Mouse (Mus musculus) bone marrow macrophage, adult 2 months (primary cell): ENCODE measurements around the gene Tff1. TPM values are rescaled to one million over a fixed set of nuclear protein-coding genes. Genes with fewer than 3 reads are reported as not detected.
A peak's percentile ranks its signal among the peaks of the same experiment; 100 is the strongest.

Experiments
- H3K27ac ChIP-seq: 2 replicates; pipeline ENCODE4 v1.5.1; 2012; ENCODE audit warnings: low read depth, low read length; ENCODE audit not compliant: insufficient read depth
- H3K4me1 ChIP-seq: 2 replicates; pipeline ENCODE4 v1.6.1; 2012; ENCODE audit warnings: low read length; ENCODE audit not compliant: control insufficient read depth, insufficient read depth
- H3K4me3 ChIP-seq: 2 replicates; pipeline ENCODE4 v1.5.1; 2012; ENCODE audit warnings: mild to moderate bottlenecking, low read length, moderate library complexity; ENCODE audit not compliant: insufficient read depth
- CTCF ChIP-seq: IDR thresholded peaks from 2 replicates; pipeline ENCODE4 v1.5.1; 2012; ENCODE audit warnings: low read depth, mild to moderate bottlenecking, low read length, moderate library complexity
- POLR2A ChIP-seq: IDR thresholded peaks from 2 replicates; pipeline ENCODE4 v1.6.1; 2012; ENCODE audit warnings: mild to moderate bottlenecking, low read depth, low read length, borderline replicate concordance
- polyA plus RNA-seq: library from polyadenylated mRNA; stranded (reverse); fragments of >200 nt; gene quantifications from 2 replicates; pipeline ENCODE4 v1.2.4, GENCODE M21; 2012; ENCODE audit not compliant: missing spikeins, insufficient read depth, insufficient read length

Tff1 gene
- polyA plus RNA-seq, 1 experiment: not detected

DNA sequence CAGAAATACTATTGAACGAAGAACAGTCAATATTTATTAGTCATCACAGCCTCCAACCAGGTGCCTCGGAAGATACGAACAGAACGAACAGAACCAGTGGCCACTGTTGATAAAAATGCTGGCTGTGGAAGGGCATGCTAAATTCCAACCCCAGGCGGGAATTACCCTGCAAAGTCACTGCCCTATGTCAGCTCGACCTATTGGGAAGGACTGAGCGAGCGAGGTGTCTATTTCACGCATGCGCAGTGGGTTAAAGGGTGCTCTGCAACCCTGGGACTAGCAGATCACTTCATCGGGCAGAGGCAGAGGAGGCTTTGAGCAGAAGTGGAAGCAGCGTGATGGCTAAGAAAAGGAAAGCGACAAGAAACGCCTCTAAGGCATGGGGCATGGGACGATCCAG, 31.3 kb downstream of the Tff1 start:
- no peak for TF ChIP-seq POLR2A
- TF ChIP-seq CTCF: no peak
- H3K27ac ChIP-seq: no peak overlapping the region
- no peaks in the 10 kb centered on the region for H3K4me1 ChIP-seq
- no peak overlapping the region for H3K4me3 ChIP-seq

DNA sequence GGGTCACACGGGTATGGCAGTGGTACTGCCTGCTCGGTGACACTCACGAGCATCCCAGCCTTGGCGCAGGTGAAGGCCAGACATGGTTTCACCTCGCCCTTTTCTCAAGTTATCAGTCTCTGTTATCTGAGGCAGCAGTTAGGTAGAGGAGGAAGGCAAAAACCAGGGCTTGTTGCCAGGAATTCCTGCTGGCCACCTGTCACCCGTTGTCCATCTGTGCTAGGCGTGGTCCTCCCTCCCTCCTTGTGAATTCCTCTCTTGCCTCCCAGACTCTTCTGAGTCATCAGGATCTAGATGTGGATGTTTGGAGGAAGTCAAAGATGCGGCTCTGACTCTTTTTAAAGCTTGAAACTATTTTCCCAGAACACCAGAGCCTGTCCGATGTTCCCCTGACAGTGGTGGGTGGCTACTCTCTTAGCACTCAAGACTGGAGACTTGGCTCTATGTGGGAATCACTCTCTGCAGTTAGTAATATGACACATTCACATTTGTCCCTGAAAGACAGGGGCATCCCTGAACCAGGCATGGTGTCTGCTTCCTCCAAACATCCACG, 33.7 kb downstream of the Tff1 start:
- H3K4me3 ChIP-seq: no peak overlapping the region
- H3K4me1 ChIP-seq: no peaks in the 10 kb centered on the region
- no peak overlapping the region for H3K27ac ChIP-seq
- TF ChIP-seq POLR2A (no peak), CTCF (no peak)

DNA sequence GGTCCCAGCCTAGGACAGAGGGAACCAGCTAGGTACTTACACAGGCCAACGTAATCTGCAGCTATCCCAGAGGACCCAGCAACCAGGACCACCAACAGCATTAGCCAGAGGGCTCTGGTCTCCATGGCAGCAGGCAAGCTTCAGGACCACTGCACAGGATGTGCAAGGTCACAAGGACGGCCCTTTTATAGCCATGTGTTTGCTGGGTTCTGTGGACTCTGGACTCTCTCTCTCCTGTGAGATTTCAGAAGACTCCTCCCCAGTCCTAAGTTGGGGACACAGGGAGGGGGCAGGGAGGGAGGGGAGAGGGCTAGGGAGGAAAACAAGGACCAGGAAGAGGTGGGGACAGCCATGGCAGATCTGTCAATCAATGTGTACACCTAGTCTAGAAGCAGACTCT, 35.6 kb downstream of the Tff1 start, which contains the start of gene Tff3:
Tff3 (minus strand) TSS at position 195 of the 400 bp plus-strand sequence.
- no peaks in the 10 kb centered on the region for H3K4me1 ChIP-seq
- no peak for TF ChIP-seq POLR2A
- TF ChIP-seq CTCF: no peak
- H3K27ac ChIP-seq: no peak within 1 kb of the TSS
- H3K4me3 ChIP-seq: no peak within 1 kb of the TSS

DNA sequence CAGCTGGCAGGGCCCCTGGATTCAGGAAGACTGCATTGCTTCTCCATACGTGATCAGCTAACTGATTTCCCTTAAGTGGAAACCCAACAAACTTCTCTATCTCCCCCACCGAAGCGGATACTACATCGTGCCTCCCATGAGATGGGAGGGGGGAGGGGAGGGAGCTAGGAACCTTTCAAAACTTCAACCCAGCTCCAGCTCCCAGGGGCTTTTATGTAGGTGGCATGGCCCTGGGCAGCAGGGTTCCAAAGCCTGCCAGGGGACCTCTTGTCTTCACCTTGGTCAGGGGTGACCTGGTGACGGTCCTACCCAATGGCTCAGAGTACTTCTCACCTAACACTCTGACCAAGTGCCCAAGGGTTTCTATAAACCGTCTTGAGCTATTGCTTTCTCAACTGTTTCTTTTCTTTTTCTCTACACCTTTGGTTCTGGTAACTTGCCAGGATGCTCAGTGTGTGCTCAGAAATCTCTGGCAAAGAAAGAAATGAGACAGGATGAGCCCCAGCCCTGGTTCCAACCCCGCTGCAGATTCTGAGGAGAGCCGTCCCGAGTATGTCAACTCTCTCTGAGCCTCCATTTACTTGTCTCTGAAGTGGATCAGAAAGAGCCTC, 36.3 kb downstream of the Tff1 start:
- TF ChIP-seq CTCF: no peak
- TF ChIP-seq POLR2A: no peak
- no peak overlapping the region for H3K27ac ChIP-seq
- no peaks in the 10 kb centered on the region for H3K4me1 ChIP-seq
- H3K4me3 ChIP-seq: no peak overlapping the region

DNA sequence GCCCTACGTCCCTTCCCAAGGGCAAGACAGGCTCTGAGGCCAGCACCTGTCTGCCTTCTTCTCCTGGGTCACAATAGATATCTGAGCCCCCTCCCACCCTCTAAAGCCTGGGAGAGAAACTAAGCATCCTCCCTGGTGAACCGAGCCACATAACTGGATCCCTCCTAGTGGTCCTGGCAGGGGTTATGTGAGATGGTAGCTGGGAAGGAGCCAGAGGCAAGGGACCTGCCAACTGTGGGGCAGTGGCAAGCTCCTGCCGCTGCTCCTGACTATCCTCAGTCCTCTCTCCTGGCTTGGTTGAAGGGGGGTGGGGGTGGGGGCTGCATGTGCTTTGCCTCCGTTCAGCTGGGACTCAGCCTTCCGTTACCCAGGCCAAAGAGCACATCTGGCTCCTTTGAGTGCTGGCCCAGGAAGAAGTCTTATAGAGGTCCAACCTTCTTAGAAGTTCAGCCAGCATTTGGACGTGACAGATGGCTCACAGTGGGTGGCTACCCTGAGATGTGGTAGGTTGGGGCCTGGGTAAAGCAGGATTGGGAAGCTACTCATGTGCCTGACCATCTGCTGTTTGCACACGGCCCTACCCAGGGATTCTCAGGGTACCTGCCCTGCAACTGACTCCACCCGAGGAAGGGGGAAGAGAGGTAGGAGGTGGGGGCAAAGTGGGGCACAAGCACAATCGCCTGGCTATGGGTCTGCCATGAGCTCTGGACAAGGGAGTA, 39.4 kb downstream of the Tff1 start:
- TF ChIP-seq POLR2A: no peak
- no peaks in the 10 kb centered on the region for H3K4me1 ChIP-seq

DNA sequence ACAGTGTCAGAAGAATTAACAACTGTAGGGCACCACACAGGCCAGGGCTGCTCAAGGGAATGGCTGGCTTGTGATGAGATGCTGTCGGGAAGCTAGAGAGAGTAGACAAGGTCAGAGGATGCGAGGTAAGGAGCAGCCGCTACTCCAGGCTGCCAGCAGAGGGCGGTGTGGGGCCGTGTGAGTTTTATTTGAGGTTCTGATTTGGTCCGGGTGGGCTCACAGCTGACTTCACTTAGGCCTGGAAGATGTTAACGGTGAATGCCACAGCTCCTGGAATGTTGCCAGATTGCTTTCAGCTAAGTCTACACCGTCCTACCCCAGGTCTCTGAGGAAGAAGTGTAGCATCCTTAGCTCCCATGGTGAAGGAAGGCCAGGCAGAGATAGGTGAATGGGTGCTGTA, 43.1 kb downstream of the Tff1 start:
- Histone ChIP-seq H3K27ac (no peak overlapping the region), H3K4me3 (no peak overlapping the region), H3K4me1 (no peaks in the 10 kb centered on the region)
- TF ChIP-seq POLR2A: no peak
- TF ChIP-seq CTCF: peak; percentile 97

More for the DNA sequence above, 39.4 kb downstream of the Tff1 start:
- no peak overlapping the region for H3K4me3 ChIP-seq
- no peak overlapping the region for H3K27ac ChIP-seq

DNA sequence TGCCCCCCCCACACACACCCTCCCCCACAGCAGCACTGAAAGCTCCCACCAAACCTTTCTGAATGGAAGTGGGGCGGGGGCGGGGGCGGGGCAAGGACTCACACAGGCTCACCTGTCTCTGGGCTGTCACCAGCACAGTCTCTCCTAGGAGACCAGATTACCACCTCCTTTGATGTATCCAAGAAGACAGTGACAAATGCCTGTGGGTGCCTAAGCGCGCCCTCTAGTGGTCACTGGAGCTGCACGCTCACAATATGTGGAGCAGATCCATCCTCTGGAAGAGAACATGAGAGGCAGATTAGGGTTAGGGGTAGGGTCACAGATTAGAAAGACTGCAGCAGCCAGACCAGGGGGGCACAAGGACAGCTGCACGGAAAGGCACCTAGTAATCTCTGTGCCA, 45.6 kb downstream of the Tff1 start:
- TF ChIP-seq CTCF: peak; percentile 86
- TF ChIP-seq POLR2A: no peak
- no peaks in the 10 kb centered on the region for H3K4me1 ChIP-seq
- no peak overlapping the region for H3K27ac ChIP-seq
- H3K4me3 ChIP-seq: no peak overlapping the region

DNA sequence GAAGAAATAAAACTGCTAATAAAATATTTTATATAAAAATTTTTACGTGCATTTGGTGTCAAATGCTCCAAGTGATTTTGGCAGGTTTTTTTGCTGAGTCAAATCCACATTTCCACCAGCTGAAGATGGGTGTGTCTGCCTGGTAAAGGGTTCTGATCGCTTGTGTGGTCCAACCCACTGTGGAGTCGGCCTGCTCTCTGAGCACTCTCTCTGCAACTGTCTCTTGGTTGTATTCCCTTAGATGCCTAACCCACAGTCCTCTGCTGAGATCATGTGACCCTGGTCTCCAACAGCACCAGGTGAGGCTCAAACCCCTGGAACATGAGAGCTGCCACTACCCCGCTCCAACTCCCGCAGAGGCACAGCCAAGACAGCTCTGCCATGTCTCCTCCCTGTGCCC, 47.1 kb downstream of the Tff1 start:
- no peaks in the 10 kb centered on the region for H3K4me1 ChIP-seq
- H3K4me3 ChIP-seq: no peak overlapping the region
- no peak for TF ChIP-seq POLR2A
- H3K27ac ChIP-seq: no peak overlapping the region

DNA sequence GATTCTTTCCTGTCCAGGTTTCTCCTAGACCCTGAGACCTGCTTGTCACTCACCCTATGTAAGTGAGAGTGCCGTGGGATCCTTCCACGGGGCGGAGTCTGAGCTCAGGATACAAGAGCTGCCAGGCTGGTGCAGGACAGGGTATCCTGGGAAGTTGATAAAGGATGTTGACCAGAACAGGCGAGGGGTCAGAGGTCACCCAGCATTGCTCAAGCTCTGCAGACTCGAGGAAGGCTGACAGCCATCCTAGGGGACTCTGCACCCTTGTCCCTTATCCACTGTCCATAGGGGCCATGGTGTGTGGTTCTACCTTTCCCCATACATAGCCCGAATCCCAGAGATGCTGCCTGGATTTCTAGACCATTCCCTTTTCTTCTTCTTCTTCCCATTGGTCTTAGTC, 49.0 kb downstream of the Tff1 start:
- no peak overlapping the region for H3K27ac ChIP-seq
- H3K4me1 ChIP-seq: no peaks in the 10 kb centered on the region
- TF ChIP-seq CTCF (no peak), POLR2A (no peak)
- no peak overlapping the region for H3K4me3 ChIP-seq

DNA sequence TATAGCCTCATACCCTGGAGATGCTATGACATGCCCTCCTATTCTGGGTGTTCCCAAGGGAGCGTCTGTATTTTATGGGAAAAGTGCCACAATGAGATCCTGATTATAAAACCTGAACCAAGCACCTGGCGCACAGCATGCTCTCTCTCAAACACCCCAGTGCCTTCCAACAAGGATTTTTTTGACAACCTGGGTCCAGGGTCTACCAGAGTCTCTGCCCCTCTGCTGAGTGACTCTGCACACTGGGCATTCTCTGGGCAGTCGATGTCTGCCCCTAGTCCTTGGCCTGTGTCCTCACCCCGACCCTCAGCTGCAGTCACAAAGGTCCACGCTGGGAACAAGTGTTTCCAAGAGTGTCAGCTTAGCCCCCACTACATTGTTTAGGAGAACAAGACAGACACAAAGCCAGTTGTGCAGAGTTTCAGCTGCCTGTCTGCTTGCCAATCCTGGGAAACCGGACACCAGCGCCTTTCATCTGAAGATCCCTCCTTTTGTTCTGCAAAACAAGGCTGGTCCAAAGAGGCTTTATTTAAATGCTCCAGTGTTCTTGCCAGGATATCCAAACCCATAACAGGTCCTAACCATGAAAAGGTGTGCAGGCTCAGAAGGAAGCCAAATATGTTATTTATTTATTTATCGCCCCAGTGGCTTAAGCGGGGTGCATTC, 51.8 kb downstream of the Tff1 start:
- no peak for TF ChIP-seq POLR2A
- TF ChIP-seq CTCF: no peak
- H3K27ac ChIP-seq: no peak overlapping the region
- H3K4me1 ChIP-seq: peaks cover 6% of the 10 kb centered on the region
- no peak overlapping the region for H3K4me3 ChIP-seq

Other genes with a start within 250 kb of the Tff1 start
- gene Umodl1, start 210.6 kb downstream of the Tff1 start, polyA plus RNA-seq: not detected in 2 replicates
- gene Abcg1, start 107.6 kb downstream of the Tff1 start, polyA plus RNA-seq: 56.3 and 61.5 TPM in 2 replicates
- gene Tff3, start 35.6 kb downstream of the Tff1 start, polyA plus RNA-seq: not detected in 2 replicates
- gene Tff2, start 21.0 kb downstream of the Tff1 start, polyA plus RNA-seq: not detected in 2 replicates
- gene Tmprss3, start 33.7 kb upstream of the Tff1 start, polyA plus RNA-seq: not detected in 2 replicates
- not detected in 2 replicates for gene Ubash3a, start 42.6 kb upstream of the Tff1 start, polyA plus RNA-seq
- not detected in 2 replicates for gene Rsph1, start 112.1 kb upstream of the Tff1 start, polyA plus RNA-seq
- 7.5 and 11.6 TPM in 2 replicates for gene Slc37a1, start 121.5 kb upstream of the Tff1 start, polyA plus RNA-seq
- not detected in 2 replicates for gene Pde9a, start 220.9 kb upstream of the Tff1 start, polyA plus RNA-seq